Mouse (Mus musculus) hematopoietic multipotent progenitor cell, adult 10-12 weeks (in vitro differentiated cells): ENCODE measurements around the gene Npy2r. TPM values are rescaled to one million over a fixed set of nuclear protein-coding genes. Genes with fewer than 3 reads are reported as not detected.

ENCODE experiments used
- polyA plus RNA-seq: library from polyadenylated mRNA; stranded (reverse); fragments of >175 nt; gene quantifications from 2 replicates; pipeline ENCODE4 v1.2.3, GENCODE M21; 2012; ENCODE audit warnings: low replicate concordance

Gene Npy2r
- not detected in 2 replicates for polyA plus RNA-seq

DNA sequence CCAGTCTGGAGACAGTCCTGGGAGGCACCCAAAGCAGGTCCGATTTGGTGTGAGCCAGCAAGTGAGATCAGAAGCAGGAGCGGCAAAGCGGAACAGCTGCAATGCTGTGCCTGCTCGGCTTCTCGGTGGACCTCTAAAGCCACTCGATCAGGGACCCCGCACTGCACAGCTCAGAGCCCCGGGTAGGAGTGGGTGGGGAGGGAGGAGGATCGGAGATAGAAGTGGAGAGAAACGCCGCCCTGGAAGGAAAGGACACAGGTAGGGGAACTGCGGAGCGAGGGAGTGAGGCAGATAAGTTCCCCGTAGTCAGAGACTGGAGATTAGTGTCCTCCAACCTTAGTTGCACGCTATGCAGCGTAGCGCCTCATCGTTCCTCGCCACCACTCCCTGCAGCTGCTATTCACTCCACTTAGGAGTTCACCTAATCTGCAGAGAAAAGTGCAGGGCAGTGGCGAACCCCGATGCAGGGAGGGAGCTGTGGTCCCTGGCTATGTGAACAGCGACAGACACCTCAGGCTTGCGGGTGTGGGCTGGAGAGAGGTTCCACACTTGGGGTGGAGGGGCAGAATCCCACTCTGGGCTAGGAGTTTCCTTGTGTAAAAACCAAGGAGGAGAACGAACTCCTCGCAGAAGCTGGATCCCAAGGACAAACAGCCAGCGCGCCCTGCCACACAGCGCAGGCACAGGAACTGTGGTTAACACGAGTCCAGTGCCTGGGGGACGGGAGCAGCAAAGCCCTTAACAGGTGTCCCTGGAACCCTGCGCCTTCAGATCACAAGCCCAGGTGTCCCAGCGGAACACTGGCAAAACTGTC, at the start of gene Npy2r:
Npy2r (minus strand) TSS at position 177 of the 814 bp plus-strand sequence.

Other genes starting within 250 kb of the Npy2r start
- 0.10 and 0.20 TPM in 2 replicates for gene Map9, start 190.0 kb downstream of the Npy2r start, polyA plus RNA-seq